Mouse (Mus musculus) frontal cortex, postnatal 36 days (tissue): ENCODE measurements at regions not wholly inside any gene's neighbourhood (a gene's known extent, or its start where the extent isn't known, plus 50 kb on each side); places are given as distances from the start of the nearest gene placed in this dataset.

Source experiments
- DNase-seq, 2 experiments: peaks; one replicate each; pipeline ENCODE4 v3.0.0; 2022; ENCODE audit warnings: low spot score in 2 of 2

GRCm38 (mm10) chr19:60408436-60408835 lies 59.7 kb downstream of the Prlhr start:
- peak in 1 of 2 experiments; percentile 21 for DNase-seq

GRCm38 (mm10) chr19:60399425-60399824 lies 68.7 kb downstream of the Prlhr start:
- no peak for DNase-seq

- no peak for DNase-seq
Observed at GRCm38 (mm10) chr19:60397666-60398065, 70.4 kb downstream of the Prlhr start.

- DNase-seq: no peak
Observed at GRCm38 (mm10) chr19:60396604-60397003, 71.5 kb downstream of the Prlhr start.

GRCm38 (mm10) chr19:60386563-60387241 lies 81.4 kb downstream of the Prlhr start:
- no peak for DNase-seq

- DNase-seq: no peak
Observed at GRCm38 (mm10) chr19:60384721-60385120, 83.4 kb downstream of the Prlhr start.

GRCm38 (mm10) chr19:60382661-60383060 lies 85.4 kb downstream of the Prlhr start:
- no peak for DNase-seq

GRCm38 (mm10) chr19:60379030-60379605 lies 89.0 kb downstream of the Prlhr start:
- no peak for DNase-seq

GRCm38 (mm10) chr19:60363988-60364599 lies 104.0 kb downstream of the Prlhr start:
- no peak for DNase-seq

- no peak for DNase-seq
Observed at GRCm38 (mm10) chr19:60344911-60345310, 118.4 kb upstream of the Fam204a start.

GRCm38 (mm10) chr19:60341485-60341884 lies 115.0 kb upstream of the Fam204a start:
- peak; percentile 61 to 75 for DNase-seq

GRCm38 (mm10) chr19:60340234-60340633 lies 113.7 kb upstream of the Fam204a start:
- DNase-seq: no peak

GRCm38 (mm10) chr19:60334521-60334920 lies 108.0 kb upstream of the Fam204a start:
- DNase-seq: no peak

GRCm38 (mm10) chr19:60328295-60328694 lies 101.8 kb upstream of the Fam204a start:
- no peak for DNase-seq

- DNase-seq: no peak
Observed at GRCm38 (mm10) chr19:60325612-60326011, 99.1 kb upstream of the Fam204a start.

GRCm38 (mm10) chr19:60325112-60325511 lies 98.6 kb upstream of the Fam204a start:
- no peak for DNase-seq

- peak; percentile 75 to 83 for DNase-seq
Observed at GRCm38 (mm10) chr19:60310591-60310990, 84.1 kb upstream of the Fam204a start.

- no peak for DNase-seq
Observed at GRCm38 (mm10) chr19:60302371-60302770, 75.9 kb upstream of the Fam204a start.

- no peak for DNase-seq
Observed at GRCm38 (mm10) chr19:60300891-60301290, 74.4 kb upstream of the Fam204a start.

- no peak for DNase-seq
Observed at GRCm38 (mm10) chr19:60290244-60290643, 63.7 kb upstream of the Fam204a start.

GRCm38 (mm10) chr19:60286810-60287396 lies 60.4 kb upstream of the Fam204a start:
- no peak for DNase-seq

- no peak for DNase-seq
Observed at GRCm38 (mm10) chr19:60284901-60285300, 58.4 kb upstream of the Fam204a start.
